Mouse (Mus musculus): ENCODE results near the gene Sprr2j-ps. TPM values are rescaled to one million over a fixed set of nuclear protein-coding genes. Genes with fewer than 3 reads are reported as not detected.

The Sprr2j-ps gene
- polyA plus RNA-seq (2012; ENCODE audit: insufficient read depth, insufficient read length, missing spikeins) = not detected in 2 replicates

DNA sequence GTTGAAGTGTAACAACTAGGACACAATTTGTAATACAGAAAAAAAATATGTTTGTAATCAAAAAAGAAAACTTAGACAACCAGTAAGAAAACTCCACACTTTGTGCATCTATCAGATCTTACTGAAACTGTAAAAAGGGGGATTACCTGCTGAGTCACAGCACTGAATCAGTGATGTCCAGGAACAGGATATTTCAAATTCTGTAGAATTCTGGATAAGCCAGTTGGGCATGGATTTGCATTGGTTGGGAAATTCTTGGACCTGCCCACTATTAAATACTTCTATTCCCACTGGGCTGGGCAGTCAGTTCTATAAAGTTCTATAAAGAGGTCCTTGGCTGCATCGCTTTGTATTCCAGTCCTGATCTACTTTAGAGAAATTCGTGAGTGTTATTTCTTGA, at the start of gene Sprr2j-ps:
Sprr2j-ps (plus strand) TSS at position 301 of the 400 bp plus-strand sequence.
- no peak within 1 kb of the TSS for H3K4me3 ChIP-seq (ENCODE audit: insufficient read depth, low read depth, low read length)
- H3K27ac ChIP-seq (replicated peaks; ENCODE audit: low read depth, low read length) = no peak within 1 kb of the TSS
- no peaks in the 10 kb centered on the region for H3K4me1 ChIP-seq (ENCODE audit: control insufficient read depth, insufficient read depth, insufficient read length, low read length)

DNA sequence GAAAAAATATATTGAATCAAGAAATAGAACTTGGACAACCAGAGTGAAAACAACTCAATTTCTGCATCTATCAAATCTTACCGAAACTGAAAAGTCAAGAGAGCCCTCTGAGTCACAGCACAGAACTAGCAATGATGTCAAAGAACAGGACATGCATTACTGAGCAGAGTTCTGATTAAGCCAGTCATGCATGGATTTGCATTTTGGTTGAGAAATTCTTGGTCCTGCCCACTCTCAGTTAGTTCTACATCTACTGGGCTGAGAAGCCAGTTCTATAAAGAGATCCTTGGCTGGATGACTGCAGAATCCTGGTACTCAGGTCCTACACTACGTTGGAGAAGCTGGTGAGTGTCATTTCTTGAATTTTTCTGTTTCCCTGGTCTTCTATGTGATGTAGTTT, 44.3 kb upstream of the Sprr2j-ps start:
- Histone ChIP-seq H3K27ac (replicated peaks; ENCODE audit: low read depth, low read length) (no peak overlapping the region), H3K4me3 (ENCODE audit: insufficient read depth, low read depth, low read length) (no peak overlapping the region), H3K4me1 (ENCODE audit: control insufficient read depth, insufficient read depth, insufficient read length, low read length) (no peaks in the 10 kb centered on the region)

DNA sequence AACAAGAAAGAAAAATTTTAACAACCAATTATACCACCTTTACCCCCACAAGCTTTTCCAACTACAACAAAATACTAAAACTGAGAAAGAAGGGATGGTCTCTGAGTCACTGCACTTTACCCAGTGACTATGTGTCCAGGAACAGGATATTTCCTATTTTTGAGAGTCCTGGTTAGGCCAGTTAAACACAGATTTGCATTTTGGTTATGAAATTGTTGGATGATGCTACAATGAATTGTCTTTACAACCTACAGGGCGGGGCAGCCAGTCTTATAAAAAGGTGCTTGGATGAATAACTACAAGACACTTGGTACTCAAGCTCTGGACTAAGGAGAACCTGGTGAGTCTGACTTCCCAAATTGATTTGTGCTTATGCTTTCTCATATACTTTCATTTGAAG, 32.5 kb upstream of the Sprr2j-ps start, which contains the start of gene Sprr2h:
Sprr2h (plus strand) TSS at position 301 of the 400 bp plus-strand sequence.
- H3K27ac ChIP-seq (replicated peaks; ENCODE audit: low read depth, low read length) = no peak within 1 kb of the TSS
- H3K4me1 ChIP-seq (ENCODE audit: control insufficient read depth, insufficient read depth, insufficient read length, low read length) = no peaks in the 10 kb centered on the region
- no peak within 1 kb of the TSS for H3K4me3 ChIP-seq (ENCODE audit: insufficient read depth, low read depth, low read length)

DNA sequence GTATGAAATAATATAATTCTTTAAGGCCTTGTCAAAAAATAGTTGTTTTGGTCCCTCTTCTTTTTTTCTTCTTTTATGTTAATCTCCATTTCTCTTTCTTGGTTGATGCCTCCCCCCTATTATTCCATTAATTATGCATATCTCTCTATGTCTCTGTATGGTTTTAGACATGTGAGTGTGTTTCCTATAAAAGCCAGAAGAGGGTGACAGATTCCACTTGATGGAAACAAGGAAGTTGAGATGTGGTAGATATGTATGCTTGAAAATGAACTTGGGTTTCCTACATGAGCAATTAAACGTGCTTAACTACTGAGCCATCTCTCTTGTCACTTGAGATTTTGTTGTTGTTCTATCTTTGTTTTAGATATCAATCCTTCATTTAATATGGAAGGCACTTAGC, 23.6 kb upstream of the Sprr2j-ps start:
- no peak overlapping the region for H3K27ac ChIP-seq (replicated peaks; ENCODE audit: low read depth, low read length)
- H3K4me3 ChIP-seq (ENCODE audit: insufficient read depth, low read depth, low read length) = no peak overlapping the region
- no peaks in the 10 kb centered on the region for H3K4me1 ChIP-seq (ENCODE audit: control insufficient read depth, insufficient read depth, insufficient read length, low read length)

DNA sequence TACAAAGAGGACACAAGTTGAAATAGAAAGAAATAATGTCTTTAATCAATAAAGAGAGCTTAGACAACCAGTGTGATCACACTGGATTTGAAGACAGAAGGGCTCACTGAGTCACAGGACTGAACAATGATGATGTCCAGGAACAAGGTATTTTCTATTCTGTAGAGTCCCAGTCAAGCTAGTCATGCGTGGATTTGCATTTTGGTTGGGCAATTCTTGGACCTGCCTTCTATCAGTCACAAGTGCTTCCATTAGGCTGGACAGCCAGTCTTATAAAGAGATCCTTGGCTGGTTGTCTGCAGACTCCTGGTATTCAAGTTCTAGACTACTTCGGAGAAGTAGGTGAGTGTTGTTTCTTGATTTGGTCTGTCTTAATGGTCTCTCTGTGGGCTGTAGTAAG, 10.2 kb upstream of the Sprr2j-ps start, which contains the start of gene Sprr2i:
Sprr2i (plus strand) TSS at position 301 of the 400 bp plus-strand sequence.
- H3K4me1 ChIP-seq (ENCODE audit: control insufficient read depth, insufficient read depth, insufficient read length, low read length) = no peaks in the 10 kb centered on the region
- H3K27ac ChIP-seq (replicated peaks; ENCODE audit: low read depth, low read length) = no peak within 1 kb of the TSS
- H3K4me3 ChIP-seq (ENCODE audit: insufficient read depth, low read depth, low read length) = no peak within 1 kb of the TSS

DNA sequence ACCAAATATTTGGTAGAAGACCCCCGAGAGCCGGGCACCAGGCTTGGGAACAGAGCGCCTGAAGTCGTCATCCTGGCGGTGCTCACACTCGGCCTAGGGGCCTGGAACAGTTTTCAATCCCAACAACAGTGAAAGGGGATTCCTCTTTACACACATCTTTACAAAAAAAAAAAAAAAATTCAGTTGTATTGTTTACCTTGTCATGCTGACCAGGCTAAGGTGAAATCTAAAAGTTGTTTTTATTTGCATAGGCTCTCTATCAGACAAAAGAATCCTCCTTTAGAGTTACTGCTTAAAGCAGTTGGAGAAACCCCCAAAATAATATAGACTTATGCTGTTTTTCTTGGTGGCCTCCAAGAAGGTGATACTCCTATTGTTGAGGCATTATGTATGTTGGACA, 11.4 kb downstream of the Sprr2j-ps start, which contains the start of gene Gm9774:
Gm9774 (minus strand) TSS at position 101 of the 400 bp plus-strand sequence.
- no peak within 1 kb of the TSS for H3K4me3 ChIP-seq (ENCODE audit: insufficient read depth, low read depth, low read length)
- no peaks in the 10 kb centered on the region for H3K4me1 ChIP-seq (ENCODE audit: control insufficient read depth, insufficient read depth, insufficient read length, low read length)
- H3K27ac ChIP-seq (replicated peaks; ENCODE audit: low read depth, low read length) = no peak within 1 kb of the TSS

DNA sequence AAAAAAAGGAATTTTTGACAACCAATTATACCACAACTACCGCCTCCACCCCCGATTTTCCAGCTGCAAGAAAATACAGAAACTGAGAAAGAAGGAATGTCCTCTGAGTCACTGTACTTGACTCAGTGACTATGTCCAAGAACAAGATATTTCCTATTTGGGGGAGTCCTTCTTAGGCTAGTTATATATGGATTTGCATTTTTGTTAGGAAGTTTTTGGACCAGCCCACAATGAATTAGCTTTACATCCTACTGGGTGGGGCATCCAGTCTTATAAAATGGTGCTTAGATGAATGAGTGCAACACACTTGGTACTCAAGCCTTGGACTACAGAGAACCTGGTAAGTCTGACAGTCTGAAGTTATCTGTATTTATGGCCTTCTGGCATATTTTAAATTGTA, 14.4 kb downstream of the Sprr2j-ps start, which contains the start of gene Sprr2k:
Sprr2k (plus strand) TSS at position 301 of the 400 bp plus-strand sequence.
- H3K4me1 ChIP-seq (ENCODE audit: control insufficient read depth, insufficient read depth, insufficient read length, low read length) = no peaks in the 10 kb centered on the region
- H3K27ac ChIP-seq (replicated peaks; ENCODE audit: low read depth, low read length) = no peak within 1 kb of the TSS
- no peak within 1 kb of the TSS for H3K4me3 ChIP-seq (ENCODE audit: insufficient read depth, low read depth, low read length)

DNA sequence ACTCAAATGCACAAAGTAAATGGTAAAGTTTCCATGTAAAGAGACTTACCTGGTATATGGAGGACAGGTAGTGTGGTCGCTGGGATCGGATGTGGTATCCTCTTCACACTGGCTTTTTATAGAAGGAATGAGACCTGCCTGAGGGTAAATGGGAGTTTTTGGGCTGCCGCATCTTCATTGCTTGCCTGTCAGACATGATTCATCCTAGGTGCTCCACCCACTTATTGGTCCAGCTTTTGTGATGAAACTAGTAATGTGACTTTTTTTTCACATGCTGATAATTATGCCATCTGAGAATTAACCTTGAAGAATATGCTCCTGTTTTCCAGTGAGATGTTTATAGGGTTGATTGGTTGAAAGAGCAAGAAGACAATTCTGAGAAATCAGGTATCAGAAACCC, 20.8 kb downstream of the Sprr2j-ps start, which contains the start of gene Sprr1b:
Sprr1b (minus strand) TSS at position 101 of the 400 bp plus-strand sequence.
- no peak within 1 kb of the TSS for H3K4me3 ChIP-seq (ENCODE audit: insufficient read depth, low read depth, low read length)
- H3K4me1 ChIP-seq (ENCODE audit: control insufficient read depth, insufficient read depth, insufficient read length, low read length) = no peaks in the 10 kb centered on the region

DNA sequence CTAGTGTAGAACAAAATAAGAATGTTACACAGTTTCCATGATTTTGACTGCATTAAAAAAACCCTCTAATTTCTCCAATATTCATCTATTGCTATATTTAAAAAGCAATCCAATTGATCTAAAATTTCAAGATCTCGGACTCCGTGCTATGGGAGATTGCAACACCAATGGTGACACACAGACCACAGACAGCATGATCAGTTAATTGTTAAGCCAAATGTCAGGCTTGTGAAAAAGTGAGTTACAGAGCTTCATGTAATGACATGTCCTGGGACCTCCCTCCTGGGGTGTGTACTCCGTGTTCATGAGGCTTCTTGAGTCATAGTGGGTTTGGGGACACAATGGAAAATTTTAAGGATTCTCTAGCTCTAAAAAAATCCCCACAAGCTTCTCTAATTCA, 22.3 kb downstream of the Sprr2j-ps start:
- no peaks in the 10 kb centered on the region for H3K4me1 ChIP-seq (ENCODE audit: control insufficient read depth, insufficient read depth, insufficient read length, low read length)

More for the DNA sequence above, 20.8 kb downstream of the Sprr2j-ps start, which contains the start of gene Sprr1b:
- no peak within 1 kb of the TSS for H3K27ac ChIP-seq (replicated peaks; ENCODE audit: low read depth, low read length)

DNA sequence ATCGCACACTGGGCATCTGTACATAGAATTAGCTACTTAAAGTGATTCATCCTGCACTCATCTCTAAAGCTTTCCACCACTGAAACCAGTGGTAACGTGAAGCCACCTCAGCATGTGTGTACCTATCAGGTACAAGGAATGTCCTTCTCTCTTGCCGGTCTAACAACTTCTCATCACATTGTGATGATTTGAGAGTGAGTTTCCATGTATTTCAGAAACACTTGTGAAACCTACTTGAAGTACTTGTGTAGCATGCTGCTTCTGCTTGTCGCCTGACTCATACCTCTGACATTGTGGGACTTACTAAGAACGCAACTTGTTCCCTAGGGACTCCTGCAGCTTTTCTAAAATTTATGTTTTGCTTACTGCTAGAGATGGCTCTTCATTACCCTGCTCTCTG, 37.3 kb downstream of the Sprr2j-ps start:
- H3K4me1 ChIP-seq (ENCODE audit: control insufficient read depth, insufficient read depth, insufficient read length, low read length) = no peaks in the 10 kb centered on the region
- H3K4me3 ChIP-seq (ENCODE audit: insufficient read depth, low read depth, low read length) = no peak overlapping the region
- H3K27ac ChIP-seq (replicated peaks; ENCODE audit: low read depth, low read length) = no peak overlapping the region

More for the DNA sequence above, 22.3 kb downstream of the Sprr2j-ps start:
- no peak overlapping the region for H3K27ac ChIP-seq (replicated peaks; ENCODE audit: low read depth, low read length)
- H3K4me3 ChIP-seq (ENCODE audit: insufficient read depth, low read depth, low read length) = no peak overlapping the region

DNA sequence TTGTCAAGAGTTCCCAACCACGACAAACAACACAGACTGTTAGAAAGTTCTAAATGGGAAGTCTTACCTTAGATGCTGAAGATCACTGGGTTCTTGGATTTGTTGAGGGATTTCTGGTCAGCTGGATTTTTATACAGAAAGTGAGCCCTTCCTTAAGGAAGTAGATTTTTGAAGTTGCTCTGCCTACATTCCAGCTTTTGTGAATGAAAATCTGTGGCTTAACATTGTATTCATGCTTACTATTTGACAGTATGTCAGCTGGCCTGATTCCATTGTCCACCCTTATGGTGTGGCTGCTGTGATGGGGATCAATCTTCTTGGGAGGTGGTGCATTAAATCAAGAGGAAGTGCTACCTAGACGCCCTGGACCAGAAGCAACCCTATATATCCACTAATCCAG, 40.7 kb downstream of the Sprr2j-ps start, which contains the start of gene Sprr3:
Sprr3 (minus strand) TSS at position 101 of the 400 bp plus-strand sequence.
- no peaks in the 10 kb centered on the region for H3K4me1 ChIP-seq (ENCODE audit: control insufficient read depth, insufficient read depth, insufficient read length, low read length)
- H3K27ac ChIP-seq (replicated peaks; ENCODE audit: low read depth, low read length) = no peak within 1 kb of the TSS
- no peak within 1 kb of the TSS for H3K4me3 ChIP-seq (ENCODE audit: insufficient read depth, low read depth, low read length)

DNA sequence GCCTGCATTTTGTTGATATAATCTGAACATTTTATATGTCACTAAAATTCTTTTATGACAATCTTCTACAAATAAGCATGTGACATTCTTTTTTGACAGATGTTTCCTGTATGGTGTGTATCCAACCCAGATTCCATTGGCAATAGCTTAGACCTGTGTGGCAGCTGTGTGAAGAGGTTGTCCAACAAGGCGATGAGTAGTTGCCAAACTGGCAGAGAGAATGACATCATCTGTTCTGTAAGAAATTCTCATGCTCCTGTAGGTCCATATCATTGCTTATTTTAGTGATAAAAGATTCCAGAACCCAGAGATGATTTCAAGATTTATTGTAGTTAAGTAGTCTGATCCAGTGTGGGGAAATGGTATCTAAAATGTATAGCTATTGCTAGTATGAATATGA, 48.7 kb downstream of the Sprr2j-ps start:
- no peak overlapping the region for H3K4me3 ChIP-seq (ENCODE audit: insufficient read depth, low read depth, low read length)
- no peaks in the 10 kb centered on the region; the same call in 1 of the 2 replicates for H3K4me1 ChIP-seq (ENCODE audit: control insufficient read depth, insufficient read depth, insufficient read length, low read length)
- no peak overlapping the region for H3K27ac ChIP-seq (replicated peaks; ENCODE audit: low read depth, low read length)

DNA sequence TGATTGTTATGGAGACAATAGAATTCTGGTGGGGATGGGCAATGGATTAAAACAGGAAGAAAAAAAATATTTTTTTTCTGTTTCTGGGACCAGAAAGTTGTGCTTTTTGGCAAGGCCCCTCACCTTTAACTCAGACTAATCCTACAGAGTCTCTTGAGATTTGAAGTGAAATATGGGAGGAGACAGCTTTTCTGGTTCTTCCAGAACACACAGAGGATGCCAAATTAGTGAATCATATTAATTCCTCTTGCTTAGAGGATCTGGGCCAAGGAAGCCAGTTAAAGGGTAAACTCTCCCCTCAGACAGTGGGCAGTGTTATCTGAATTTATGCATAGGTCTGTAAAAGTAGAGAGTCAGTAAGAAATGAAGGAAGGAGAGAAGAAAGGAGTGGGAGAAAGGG, 49.5 kb downstream of the Sprr2j-ps start:
- H3K27ac ChIP-seq (replicated peaks; ENCODE audit: low read depth, low read length) = no peak overlapping the region; the same call in 1 of the 2 replicates
- no peaks in the 10 kb centered on the region; the same call in 1 of the 2 replicates for H3K4me1 ChIP-seq (ENCODE audit: control insufficient read depth, insufficient read depth, insufficient read length, low read length)
- no peak overlapping the region for H3K4me3 ChIP-seq (ENCODE audit: insufficient read depth, low read depth, low read length)

All from brown adipose tissue, adult 24 weeks (tissue).